Mouse (Mus musculus): ENCODE measurements at regions not wholly inside any gene's neighbourhood (a gene's known extent, or its start where the extent isn't known, plus 50 kb on each side); places are given as distances from the start of the nearest gene placed in this dataset.
"Not testable (repeated sequence)": the region's sequence is repeated elsewhere in the genome, so short reads cannot be mapped to it uniquely, and the experiment has no call there.

- 29% methylated on average over 10 of the region's 10 CpGs for WGBS
- not testable (repeated sequence) for DNase-seq (ENCODE audit: low spot score, missing footprints); H3K4me3 ChIP-seq (ENCODE audit: low read depth, low read length); H3K27ac ChIP-seq (ENCODE audit: low read depth, low read length); H3K27me3 ChIP-seq (ENCODE audit: control insufficient read depth, insufficient read depth, low read length); H3K4me2 ChIP-seq; H3K9ac ChIP-seq (ENCODE audit: low read length); H3K36me3 ChIP-seq (ENCODE audit: control insufficient read depth, insufficient read depth, low read length); H3K9me3 ChIP-seq (ENCODE audit: control insufficient read depth, low read length); H3K4me1 ChIP-seq (ENCODE audit: control insufficient read depth, insufficient read depth, low read length)
- peak; percentile 67 for ATAC-seq (ENCODE audit: low FRiP score)
Measured at GRCm38 (mm10) chr9:11441241-11441997, 536.8 kb upstream of the Cntn5 start.

DNA sequence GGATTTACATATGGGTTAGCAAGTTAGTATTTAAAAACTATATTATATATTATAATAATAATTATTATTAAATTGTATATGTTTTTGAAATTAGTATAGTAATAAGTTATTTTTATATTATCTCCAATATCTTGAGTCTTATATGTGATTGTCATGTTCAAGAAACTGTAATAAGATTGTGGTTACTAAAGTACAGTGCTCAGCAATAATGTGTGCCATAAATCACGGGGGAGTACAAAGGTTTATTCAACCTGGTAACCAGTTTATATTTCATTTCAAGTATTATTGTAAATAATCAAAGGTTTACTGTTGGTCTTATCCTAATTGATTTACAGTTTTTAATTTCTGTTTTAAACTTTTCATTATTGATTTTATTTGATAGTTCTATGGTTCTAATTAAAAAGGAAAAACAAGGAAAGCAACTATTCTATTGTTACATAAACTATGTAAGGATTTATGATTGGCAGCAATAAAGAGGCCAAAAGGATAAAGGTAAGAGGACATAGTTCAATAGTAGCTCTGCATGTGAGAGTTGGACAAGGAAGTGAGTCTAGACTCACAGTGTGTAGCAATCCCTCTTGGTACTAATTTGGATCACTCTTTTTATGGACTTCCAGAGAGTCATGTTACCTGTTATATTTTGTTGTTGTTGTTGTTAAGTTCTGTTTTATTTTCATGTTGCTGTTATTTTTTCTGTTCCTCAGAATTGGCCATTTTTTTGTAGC lies 532.0 kb upstream of the Cntn5 start:
- DNase-seq (ENCODE audit: low spot score, missing footprints) (no peak), ATAC-seq (ENCODE audit: low FRiP score) (no peak)
- H3K4me1 ChIP-seq (ENCODE audit: control insufficient read depth, insufficient read depth, low read length), result no peaks in the 10 kb centered on the region
- no peaks in the 10 kb centered on the region for H3K9me3 ChIP-seq (ENCODE audit: control insufficient read depth, low read length)
- no peak overlapping the region for H3K4me2 ChIP-seq
- no peak overlapping the region for H3K9ac ChIP-seq (ENCODE audit: low read length)
- H3K27me3 ChIP-seq (ENCODE audit: control insufficient read depth, insufficient read depth, low read length), result no peaks in the 10 kb centered on the region
- no peak overlapping the region for H3K4me3 ChIP-seq (ENCODE audit: low read depth, low read length)
- no peak overlapping the region for H3K27ac ChIP-seq (ENCODE audit: low read depth, low read length)
- no peaks in the 10 kb centered on the region for H3K36me3 ChIP-seq (ENCODE audit: control insufficient read depth, insufficient read depth, low read length)
- WGBS, result 86% methylated on average over 1 of the region's 1 CpGs

GRCm38 (mm10) chr9:11436014-11436413 lies 531.4 kb upstream of the Cntn5 start:
- Histone ChIP-seq H3K9ac (ENCODE audit: low read length) (no peak overlapping the region), H3K27me3 (ENCODE audit: control insufficient read depth, insufficient read depth, low read length) (no peaks in the 10 kb centered on the region), H3K36me3 (ENCODE audit: control insufficient read depth, insufficient read depth, low read length) (no peaks in the 10 kb centered on the region), H3K4me1 (ENCODE audit: control insufficient read depth, insufficient read depth, low read length) (no peaks in the 10 kb centered on the region), H3K9me3 (ENCODE audit: control insufficient read depth, low read length) (no peaks in the 10 kb centered on the region), H3K4me3 (ENCODE audit: low read depth, low read length) (no peak overlapping the region), H3K4me2 (no peak overlapping the region), H3K27ac (ENCODE audit: low read depth, low read length) (no peak overlapping the region)
- WGBS, result 72% methylated on average over 2 of the region's 2 CpGs
- DNase-seq (ENCODE audit: low spot score, missing footprints) (no peak), ATAC-seq (ENCODE audit: low FRiP score) (no peak)

GRCm38 (mm10) chr9:11435019-11435418 lies 530.4 kb upstream of the Cntn5 start:
- DNase-seq (ENCODE audit: low spot score, missing footprints) (no peak), ATAC-seq (ENCODE audit: low FRiP score) (no peak)
- no peaks in the 10 kb centered on the region for H3K4me1 ChIP-seq (ENCODE audit: control insufficient read depth, insufficient read depth, low read length)
- H3K4me3 ChIP-seq (ENCODE audit: low read depth, low read length), result no peak overlapping the region
- no peak overlapping the region for H3K27ac ChIP-seq (ENCODE audit: low read depth, low read length)
- H3K4me2 ChIP-seq, result no peak overlapping the region
- H3K9ac ChIP-seq (ENCODE audit: low read length), result no peak overlapping the region
- no peaks in the 10 kb centered on the region for H3K27me3 ChIP-seq (ENCODE audit: control insufficient read depth, insufficient read depth, low read length)
- 39% methylated on average over 2 of the region's 2 CpGs for WGBS
- no peaks in the 10 kb centered on the region for H3K36me3 ChIP-seq (ENCODE audit: control insufficient read depth, insufficient read depth, low read length)
- no peaks in the 10 kb centered on the region for H3K9me3 ChIP-seq (ENCODE audit: control insufficient read depth, low read length)

- Histone ChIP-seq H3K27me3 (ENCODE audit: control insufficient read depth, insufficient read depth, low read length) (no peaks in the 10 kb centered on the region), H3K36me3 (ENCODE audit: control insufficient read depth, insufficient read depth, low read length) (no peaks in the 10 kb centered on the region), H3K9ac (ENCODE audit: low read length) (no peak overlapping the region), H3K4me2 (no peak overlapping the region), H3K9me3 (ENCODE audit: control insufficient read depth, low read length) (no peaks in the 10 kb centered on the region), H3K4me1 (ENCODE audit: control insufficient read depth, insufficient read depth, low read length) (no peaks in the 10 kb centered on the region), H3K4me3 (ENCODE audit: low read depth, low read length) (no peak overlapping the region), H3K27ac (ENCODE audit: low read depth, low read length) (no peak overlapping the region)
- DNase-seq (ENCODE audit: low spot score, missing footprints), result no peak
- ATAC-seq (ENCODE audit: low FRiP score), result no peak
- WGBS, result 84% methylated on average over 3 of the region's 3 CpGs
Measured at GRCm38 (mm10) chr9:11426473-11426872, 521.9 kb upstream of the Cntn5 start.

DNA sequence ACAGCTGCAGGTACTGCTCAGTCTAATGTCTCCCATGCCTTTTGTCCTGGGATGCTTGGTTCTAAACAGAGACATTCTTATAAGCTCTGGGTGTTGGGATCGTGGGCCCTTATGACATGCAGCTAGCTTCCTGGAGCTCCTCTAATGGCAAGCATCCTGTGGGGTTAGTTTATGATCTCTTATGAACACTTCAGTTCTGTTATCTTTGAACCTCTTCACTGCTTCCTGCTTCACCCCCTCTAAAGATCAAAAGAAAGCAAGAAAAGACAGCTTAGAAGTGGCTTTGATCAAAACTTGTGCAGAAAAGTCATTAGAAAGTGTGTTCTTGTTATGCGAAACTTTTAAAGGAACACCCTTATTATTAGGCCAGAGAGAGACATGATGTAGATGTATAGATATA lies 492.3 kb upstream of the Cntn5 start:
- ATAC-seq (ENCODE audit: low FRiP score) (no peak), DNase-seq (ENCODE audit: low spot score, missing footprints) (no peak)
- Histone ChIP-seq H3K27me3 (ENCODE audit: control insufficient read depth, insufficient read depth, low read length) (no peaks in the 10 kb centered on the region), H3K4me1 (ENCODE audit: control insufficient read depth, insufficient read depth, low read length) (no peaks in the 10 kb centered on the region), H3K4me2 (no peak overlapping the region), H3K9me3 (ENCODE audit: control insufficient read depth, low read length) (no peaks in the 10 kb centered on the region), H3K27ac (ENCODE audit: low read depth, low read length) (no peak overlapping the region), H3K4me3 (ENCODE audit: low read depth, low read length) (no peak overlapping the region), H3K9ac (ENCODE audit: low read length) (no peak overlapping the region), H3K36me3 (ENCODE audit: control insufficient read depth, insufficient read depth, low read length) (no peaks in the 10 kb centered on the region)
- WGBS, result 73% methylated on average over 2 of the region's 2 CpGs

DNA sequence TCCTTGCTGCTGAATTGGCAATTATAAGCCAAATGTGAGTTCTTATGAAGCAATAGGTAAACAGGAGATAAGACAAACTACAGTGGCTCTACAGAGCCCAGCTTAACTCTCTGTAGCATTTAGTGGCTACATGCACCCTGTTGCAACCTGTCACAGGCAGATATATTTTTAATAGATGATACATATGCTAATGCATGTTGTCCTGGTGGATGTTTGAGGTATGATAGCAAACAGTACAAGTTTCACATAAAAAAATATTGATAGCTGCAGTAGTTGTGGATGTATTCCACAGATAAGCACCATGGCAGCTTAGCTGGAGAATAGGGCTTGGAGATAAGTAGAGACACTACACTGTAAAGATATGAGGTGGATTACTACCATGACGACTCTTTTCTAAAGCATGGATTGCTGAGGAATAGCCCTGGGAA lies 477.1 kb upstream of the Cntn5 start:
- no peaks in the 10 kb centered on the region for H3K9me3 ChIP-seq (ENCODE audit: control insufficient read depth, low read length)
- H3K9ac ChIP-seq (ENCODE audit: low read length), result no peak overlapping the region
- H3K36me3 ChIP-seq (ENCODE audit: control insufficient read depth, insufficient read depth, low read length), result no peaks in the 10 kb centered on the region
- WGBS, result 87% methylated on average over 1 of the region's 1 CpGs
- no peaks in the 10 kb centered on the region for H3K4me1 ChIP-seq (ENCODE audit: control insufficient read depth, insufficient read depth, low read length)
- ATAC-seq (ENCODE audit: low FRiP score), result no peak
- H3K4me3 ChIP-seq (ENCODE audit: low read depth, low read length), result no peak overlapping the region
- DNase-seq (ENCODE audit: low spot score, missing footprints), result no peak
- H3K27ac ChIP-seq (ENCODE audit: low read depth, low read length), result no peak overlapping the region
- no peaks in the 10 kb centered on the region for H3K27me3 ChIP-seq (ENCODE audit: control insufficient read depth, insufficient read depth, low read length)
- H3K4me2 ChIP-seq, result no peak overlapping the region

DNA sequence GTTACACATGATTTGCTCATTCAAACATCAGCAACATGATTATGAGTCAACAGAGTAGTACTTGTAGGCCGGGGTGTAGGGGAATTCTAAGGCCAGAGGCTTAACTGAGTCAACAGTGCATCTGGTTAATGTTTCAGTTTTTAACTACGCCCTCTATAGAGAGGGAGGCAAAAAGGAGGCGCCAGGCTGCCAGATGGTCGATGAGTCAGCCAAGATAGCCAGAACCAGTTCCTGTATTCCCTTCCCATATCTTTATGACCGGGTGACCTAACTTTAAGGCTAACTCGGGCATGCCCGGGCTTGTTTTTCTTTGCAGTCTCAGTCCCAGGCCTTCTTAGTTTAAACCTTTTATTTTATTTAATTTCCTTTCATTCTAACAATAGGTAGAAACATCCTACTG lies 476.0 kb upstream of the Cntn5 start:
- Histone ChIP-seq H3K4me3 (ENCODE audit: low read depth, low read length) (no peak overlapping the region), H3K27me3 (ENCODE audit: control insufficient read depth, insufficient read depth, low read length) (no peaks in the 10 kb centered on the region), H3K4me2 (no peak overlapping the region), H3K4me1 (ENCODE audit: control insufficient read depth, insufficient read depth, low read length) (no peaks in the 10 kb centered on the region), H3K9ac (ENCODE audit: low read length) (no peak overlapping the region), H3K27ac (ENCODE audit: low read depth, low read length) (no peak overlapping the region), H3K36me3 (ENCODE audit: control insufficient read depth, insufficient read depth, low read length) (no peaks in the 10 kb centered on the region), H3K9me3 (ENCODE audit: control insufficient read depth, low read length) (no peaks in the 10 kb centered on the region)
- ATAC-seq (ENCODE audit: low FRiP score) (no peak), DNase-seq (ENCODE audit: low spot score, missing footprints) (no peak)
- WGBS, result 87% methylated on average over 7 of the region's 7 CpGs

GRCm38 (mm10) chr9:11378046-11378445 lies 473.5 kb upstream of the Cntn5 start:
- Histone ChIP-seq H3K9me3 (ENCODE audit: control insufficient read depth, low read length) (no peaks in the 10 kb centered on the region), H3K4me2 (no peak overlapping the region), H3K27me3 (ENCODE audit: control insufficient read depth, insufficient read depth, low read length) (no peaks in the 10 kb centered on the region), H3K4me3 (ENCODE audit: low read depth, low read length) (no peak overlapping the region), H3K9ac (ENCODE audit: low read length) (no peak overlapping the region), H3K36me3 (ENCODE audit: control insufficient read depth, insufficient read depth, low read length) (no peaks in the 10 kb centered on the region), H3K27ac (ENCODE audit: low read depth, low read length) (no peak overlapping the region), H3K4me1 (ENCODE audit: control insufficient read depth, insufficient read depth, low read length) (no peaks in the 10 kb centered on the region)
- DNase-seq (ENCODE audit: low spot score, missing footprints), result no peak
- WGBS, result 85% methylated on average over 4 of the region's 4 CpGs
- no peak for ATAC-seq (ENCODE audit: low FRiP score)

Data from midbrain, embryonic 11.5 days (tissue).